Mouse (Mus musculus) midbrain, postnatal 0 days (tissue): Measurements from ENCODE around the gene Zfp618. TPM values are rescaled to one million over a fixed set of nuclear protein-coding genes. Genes with fewer than 3 reads are reported as not detected.

Experiments used
- ATAC-seq: fragments of 200-750 bp; cut with Nextera tagmentation; 2 replicates; pipeline ENCODE4 v1.8.0; 2017; ENCODE audit warnings: moderate number of reproducible peaks, mild to moderate bottlenecking, moderate TSS enrichment, moderate library complexity; ENCODE audit not compliant: low FRiP score
- DNase-seq: peaks from one replicate; pipeline ENCODE4 v3.0.0-alpha.2; 2015; ENCODE audit warnings: low spot score
- H3K27ac ChIP-seq: fragments of 300-500 bp; sonication (generic); 2 replicates; pipeline ENCODE4 v1.5.1; 2014; ENCODE audit warnings: low read depth, mild to moderate bottlenecking, low read length, mixed read lengths
- H3K27me3 ChIP-seq: fragments of 300-500 bp; sonication (generic); 2 replicates; pipeline ENCODE4 v1.6.1; 2014; ENCODE audit warnings: low read length, control low read depth, mixed read lengths; ENCODE audit not compliant: insufficient read depth
- H3K36me3 ChIP-seq: fragments of 300-500 bp; sonication (generic); 2 replicates; pipeline ENCODE4 v1.6.1; 2014; ENCODE audit warnings: low read length, control low read depth, mixed read lengths; ENCODE audit not compliant: insufficient read depth
- H3K4me1 ChIP-seq: fragments of 300-500 bp; sonication (generic); 2 replicates; pipeline ENCODE4 v1.6.1; 2014; ENCODE audit warnings: mild to moderate bottlenecking, control low read depth, antibody characterized with exemption, low read length, mixed read lengths; ENCODE audit not compliant: insufficient read depth
- H3K4me2 ChIP-seq: fragments of 300-500 bp; sonication (generic); 2 replicates; pipeline ENCODE4 v1.6.1; 2014; ENCODE audit warnings: low read depth, mild to moderate bottlenecking, low read length, mixed read lengths; ENCODE audit not compliant: poor library complexity, severe bottlenecking
- H3K4me3 ChIP-seq: fragments of 300-500 bp; sonication (generic); 2 replicates; pipeline ENCODE4 v1.5.1; 2014; ENCODE audit warnings: low read depth, mild to moderate bottlenecking, low read length, moderate library complexity
- H3K9ac ChIP-seq: fragments of 300-500 bp; sonication (generic); replicated peaks from 2 replicates; pipeline ENCODE4 v1.6.1; 2014; ENCODE audit warnings: mild to moderate bottlenecking, low read length, moderate library complexity, mixed read lengths; ENCODE audit not compliant: poor library complexity, severe bottlenecking
- H3K9me3 ChIP-seq: fragments of 300-500 bp; sonication (generic); 2 replicates; pipeline ENCODE4 v1.6.1; 2016; ENCODE audit warnings: low read length, control low read depth
- CTCF ChIP-seq: IDR thresholded peaks from 2 replicates; pipeline ENCODE4 v1.5.1; 2016; ENCODE audit warnings: antibody characterized with exemption, mild to moderate bottlenecking
- WGBS: fragments of 180-500 bp; shearing (Covaris S2); extraction: QIAGEN DNeasy Blood & Tissue Kit; methylation state at CpG from one replicate; pipeline ENCODE4 v1.1.7; 2014; 5-methylcytosine and 5-hydroxymethylcytosine counted together
- polyA plus RNA-seq: library from polyadenylated mRNA; unstranded; fragments of >200 nt; fragmentation: Nextera tagmentation; extraction: Ambion mirVana; gene quantifications from 2 replicates; pipeline ENCODE4 v1.2.1, GENCODE M21; 2015
- total RNA-seq: library from RNA; depleted of rRNA; stranded (reverse); fragments of >200 nt; gene quantifications from 2 replicates; pipeline ENCODE4 v1.2.3, GENCODE M21; 2014; rRNA removed

Gene Zfp618
- total and polyA plus RNA-seq, 2 experiments from 2014 or later = 18.2 to 32.4 TPM

DNA sequence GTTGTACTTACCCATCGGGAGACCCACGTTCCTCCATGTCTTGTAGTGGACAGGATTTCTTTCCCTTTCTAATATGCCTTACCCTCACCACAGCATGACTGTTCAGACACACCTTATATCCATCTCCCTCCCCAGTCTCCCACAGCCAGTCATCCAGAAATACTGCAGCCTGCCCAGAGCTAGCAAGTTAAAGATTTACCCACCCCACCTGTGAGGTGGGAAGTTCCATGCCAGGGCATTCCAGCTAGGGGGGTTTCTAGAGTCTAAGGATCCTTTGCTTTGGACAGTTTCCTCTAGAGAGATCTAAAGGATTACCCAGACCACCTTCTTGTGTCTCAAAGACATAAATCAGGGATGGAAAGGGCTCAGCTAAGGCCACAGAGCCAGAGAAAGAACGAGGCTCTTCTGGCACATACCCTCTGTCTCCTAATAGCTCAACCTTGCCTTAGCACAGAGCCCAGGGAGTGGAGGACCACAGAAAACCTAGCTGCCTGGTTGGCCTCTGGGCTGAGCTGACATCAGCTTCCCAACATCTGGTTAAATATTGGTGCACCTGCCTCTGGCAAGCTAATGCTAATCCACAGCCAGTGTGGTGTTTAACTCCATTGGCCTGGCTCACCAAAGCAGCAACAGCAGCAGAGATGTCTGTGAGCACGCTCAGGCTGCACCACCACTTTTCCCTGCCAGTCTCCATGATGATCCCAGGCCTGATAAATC, 206.8 kb downstream of the Zfp618 start, which contains the start of gene Kif12:
Gene Kif12 (minus strand): TSS at position 163 of the 717 bp plus-strand sequence.
- WGBS = 74% methylated on average over 4 of the region's 4 CpGs
- Histone ChIP-seq H3K27ac (no peak within 1 kb of the TSS), H3K4me1 (no peaks in the 10 kb centered on the region), H3K4me2 (no peak within 1 kb of the TSS), H3K27me3 (no peaks in the 10 kb centered on the region), H3K36me3 (no peaks in the 10 kb centered on the region), H3K9me3 (no peaks in the 10 kb centered on the region), H3K4me3 (no peak within 1 kb of the TSS), H3K9ac (no peak within 1 kb of the TSS)
- ATAC-seq = no peak
- DNase-seq = no peak
- no peak for TF ChIP-seq CTCF

DNA sequence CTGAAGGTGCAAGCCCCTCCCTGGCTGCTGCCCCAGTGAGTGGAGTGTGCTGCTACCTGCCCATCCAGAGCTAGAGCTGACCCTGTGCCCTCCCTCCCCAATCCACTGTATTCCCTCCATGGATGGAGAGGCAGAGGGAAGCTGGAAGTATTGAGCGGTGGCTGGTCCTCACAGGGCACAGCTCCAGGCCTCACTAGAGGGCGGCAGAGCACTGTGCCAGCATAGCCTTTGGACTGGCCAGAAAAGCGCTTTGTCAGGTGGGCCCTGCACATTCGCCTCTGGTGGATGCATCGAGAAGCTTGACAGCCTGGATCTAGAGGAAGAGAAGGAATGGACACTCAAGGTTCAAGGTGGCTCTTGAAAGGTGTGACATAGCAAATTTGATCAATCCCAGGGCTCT, 216.2 kb downstream of the Zfp618 start:
- TF ChIP-seq CTCF = peak; percentile 93
- DNase-seq (peak; percentile 88), ATAC-seq (peak; percentile 67)
- WGBS = 20% methylated on average over 5 of the region's 5 CpGs
- Histone ChIP-seq H3K9ac (no peak overlapping the region), H3K27me3 (no peaks in the 10 kb centered on the region), H3K36me3 (no peaks in the 10 kb centered on the region), H3K4me2 (no peak overlapping the region), H3K4me1 (peaks cover 1% of the 10 kb centered on the region; the same call in 1 of the 2 replicates), H3K27ac (no peak overlapping the region), H3K4me3 (no peak overlapping the region), H3K9me3 (no peaks in the 10 kb centered on the region)

DNA sequence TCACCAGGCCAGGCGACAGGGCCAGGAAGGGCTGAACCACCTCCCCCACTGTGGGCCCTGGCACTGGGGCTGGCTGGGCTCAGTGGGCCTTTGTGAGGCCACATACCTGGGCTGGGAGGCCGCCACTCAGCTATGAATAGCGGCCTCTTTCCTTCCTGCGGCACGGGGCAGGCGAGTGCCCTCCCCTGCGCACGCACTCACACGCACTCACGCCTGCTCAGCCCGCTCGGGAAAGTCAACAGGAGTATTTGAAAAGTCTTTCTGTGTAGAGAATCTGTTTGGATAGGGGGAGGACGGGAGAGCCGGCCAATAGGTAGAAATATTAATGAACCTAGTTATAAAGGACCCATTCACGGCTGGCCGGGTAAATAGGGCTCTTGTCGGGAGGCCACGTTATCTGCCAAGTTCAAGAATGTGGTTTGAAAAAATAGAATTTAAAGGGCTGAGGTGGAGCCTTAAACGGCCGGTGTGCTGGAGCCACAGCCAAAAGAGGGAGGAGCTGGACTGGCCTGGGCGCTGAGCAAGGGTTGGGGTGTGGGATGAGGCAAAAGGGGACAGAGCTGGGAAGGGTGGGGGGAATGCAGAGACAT, 221.0 kb downstream of the Zfp618 start:
- no peaks in the 10 kb centered on the region for H3K36me3 ChIP-seq
- H3K9ac ChIP-seq = no peak overlapping the region
- 41% methylated on average over 21 of the region's 21 CpGs for WGBS
- no peak overlapping the region for H3K4me2 ChIP-seq
- no peaks in the 10 kb centered on the region for H3K9me3 ChIP-seq
- DNase-seq (peak; percentile 15), ATAC-seq (0 out of 2 replicates have a peak, but pooled peaks have one; percentile 22)
- TF ChIP-seq CTCF = no peak
- H3K4me1 ChIP-seq = peaks cover 3% of the 10 kb centered on the region; the same call in 1 of the 2 replicates
- no peaks in the 10 kb centered on the region for H3K27me3 ChIP-seq
- H3K27ac ChIP-seq = no peak overlapping the region
- H3K4me3 ChIP-seq = no peak overlapping the region

Other genes starting within 250 kb of the Zfp618 start
- gene Ambp, start 189.2 kb downstream of the Zfp618 start, total RNA-seq = not detected in 2 replicates
- gene Ambp, start 189.2 kb downstream of the Zfp618 start, polyA plus RNA-seq = not detected in 2 replicates
- gene Kif12, start 206.6 kb downstream of the Zfp618 start, total RNA-seq = 0.28 and 0.60 TPM in 2 replicates
- gene Kif12, start 206.6 kb downstream of the Zfp618 start, polyA plus RNA-seq = 0.16 and 0.21 TPM in 2 replicates
- gene Col27a1, start 248.4 kb downstream of the Zfp618 start, total RNA-seq = 3.9 and 4.8 TPM in 2 replicates
- 0.85 and 0.88 TPM in 2 replicates for gene Col27a1, start 248.4 kb downstream of the Zfp618 start, polyA plus RNA-seq